Mouse (Mus musculus) midbrain, embryonic 16.5 days (tissue): ENCODE results near the gene 4930404N11Rik. TPM values are rescaled to one million over a fixed set of nuclear protein-coding genes. Genes with fewer than 3 reads are reported as not detected.
A peak's percentile ranks its signal among the peaks of the same experiment; 100 is the strongest.

ENCODE experiments used
- ATAC-seq: fragments of 200-750 bp; cut with Nextera tagmentation; 2 replicates; pipeline ENCODE4 v1.8.0; 2017; ENCODE audit warnings: moderate TSS enrichment
- H3K27ac ChIP-seq: fragments of 300-500 bp; sonication (generic); 2 replicates; pipeline ENCODE4 v1.5.1; 2014; ENCODE audit warnings: mild to moderate bottlenecking, low read length, mixed read lengths
- H3K27me3 ChIP-seq: fragments of 300-500 bp; sonication (generic); 2 replicates; pipeline ENCODE4 v1.6.1; 2014; ENCODE audit warnings: low read depth, low read length, mixed read lengths; ENCODE audit not compliant: control insufficient read depth, insufficient read depth
- H3K36me3 ChIP-seq: fragments of 300-500 bp; sonication (generic); 2 replicates; pipeline ENCODE4 v1.6.1; 2014; ENCODE audit warnings: mild to moderate bottlenecking, low read length, moderate library complexity, mixed read lengths; ENCODE audit not compliant: control insufficient read depth, insufficient read depth
- H3K4me1 ChIP-seq: fragments of 300-500 bp; sonication (generic); 2 replicates; pipeline ENCODE4 v1.6.1; 2014; ENCODE audit warnings: mild to moderate bottlenecking, low read length, mixed read lengths; ENCODE audit not compliant: control insufficient read depth, insufficient read depth
- H3K4me2 ChIP-seq: fragments of 300-500 bp; sonication (generic); 2 replicates; pipeline ENCODE4 v1.6.1; 2014; ENCODE audit warnings: mild to moderate bottlenecking, low read length, mixed read lengths
- H3K4me3 ChIP-seq: fragments of 300-500 bp; sonication (generic); 2 replicates; pipeline ENCODE4 v1.5.1; 2014; ENCODE audit warnings: low read depth, mild to moderate bottlenecking, low read length, moderate library complexity, mixed read lengths
- H3K9ac ChIP-seq: fragments of 300-500 bp; sonication (generic); 2 replicates; pipeline ENCODE4 v1.6.1; 2014; ENCODE audit warnings: low read depth, low read length, mixed read lengths
- H3K9me3 ChIP-seq: fragments of 300-500 bp; sonication (generic); replicated peaks from 2 replicates; pipeline ENCODE4 v1.6.1; 2014; ENCODE audit warnings: mild to moderate bottlenecking, low read length, mixed read lengths; ENCODE audit not compliant: control insufficient read depth, poor library complexity, severe bottlenecking
- WGBS: fragments of 180-500 bp; shearing (Covaris S2); extraction: QIAGEN DNeasy Blood & Tissue Kit; methylation state at CpG from one replicate; pipeline ENCODE4 v1.1.7; 2014; 5-methylcytosine and 5-hydroxymethylcytosine counted together
- polyA plus RNA-seq: library from polyadenylated mRNA; unstranded; fragments of >200 nt; fragmentation: Nextera tagmentation; extraction: Ambion mirVana; gene quantifications from 2 replicates; pipeline ENCODE4 v1.2.1, GENCODE M21; 2015

4930404N11Rik gene
- polyA plus RNA-seq, 1 experiment from 2014 or later, result 0.63 TPM

DNA sequence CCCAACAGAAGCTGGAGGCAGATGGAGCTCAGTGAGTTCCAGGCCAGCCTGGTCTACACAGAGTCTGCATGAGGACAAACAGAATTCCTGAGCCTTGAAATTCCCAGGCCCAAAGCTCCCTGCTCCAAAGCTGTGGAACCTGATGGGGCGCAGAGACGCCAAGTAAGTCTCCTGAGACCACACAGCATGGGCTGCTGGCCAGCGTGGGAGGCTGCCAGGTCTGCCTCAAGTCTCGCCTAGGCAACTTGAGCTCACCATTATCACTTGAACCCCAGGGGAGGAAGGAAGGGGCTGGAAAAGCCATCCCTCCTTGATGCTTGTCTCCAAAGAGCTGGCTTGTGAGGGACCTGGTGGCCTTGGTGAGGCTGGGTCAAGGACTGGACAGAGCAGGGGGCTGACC, 35.6 kb downstream of the 4930404N11Rik start:
- Histone ChIP-seq H3K4me2 (no peak overlapping the region), H3K9ac (no peak overlapping the region), H3K4me3 (no peak overlapping the region), H3K9me3 (no peaks in the 10 kb centered on the region), H3K27ac (no peak overlapping the region), H3K36me3 (peaks cover 16% of the 10 kb centered on the region), H3K27me3 (peaks cover 18% of the 10 kb centered on the region), H3K4me1 (no peaks in the 10 kb centered on the region)
- 63% methylated on average over 4 of the region's 4 CpGs for WGBS
- no peak for ATAC-seq

DNA sequence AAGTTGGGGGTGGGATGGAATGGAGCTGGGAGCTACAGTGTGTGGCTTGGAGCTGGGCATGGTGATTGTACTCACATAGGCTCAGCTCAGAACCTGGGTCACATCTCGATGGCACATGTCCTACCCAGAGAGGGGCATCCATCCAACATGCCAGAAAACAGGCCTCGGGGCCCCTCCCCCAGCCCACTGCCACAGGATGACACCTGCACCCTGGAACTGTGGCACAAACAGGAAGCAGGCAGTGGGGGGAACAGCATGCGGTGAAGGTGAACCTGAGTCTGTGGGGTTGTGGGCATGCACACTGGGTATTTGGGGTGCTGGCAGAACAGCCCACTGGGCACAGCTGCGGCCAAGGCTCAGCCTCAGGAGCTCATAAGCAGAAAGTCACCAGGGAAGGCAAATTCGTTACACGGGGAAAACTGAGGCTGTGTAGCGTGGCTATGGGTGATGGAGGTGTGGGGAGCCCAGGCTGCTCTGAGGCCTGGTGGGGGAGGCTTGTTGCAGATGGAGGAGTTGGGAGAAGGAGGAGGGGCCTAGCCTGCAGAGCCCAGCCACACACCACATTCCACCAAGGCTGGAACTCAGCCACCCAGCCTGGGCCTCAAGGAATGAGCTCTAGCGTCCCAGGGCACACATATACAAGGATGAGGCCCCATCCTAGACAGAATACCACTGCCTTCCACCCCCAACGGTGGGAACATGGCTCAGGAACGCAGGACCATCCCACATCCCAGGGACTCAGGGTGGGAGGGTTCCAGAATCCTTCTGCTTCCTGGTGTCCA, 36.2 kb downstream of the 4930404N11Rik start:
- Histone ChIP-seq H3K9ac (0 out of 2 replicates have a peak overlapping the region, but pooled peaks have one; percentile 20), H3K4me1 (no peaks in the 10 kb centered on the region), H3K36me3 (peaks cover 21% of the 10 kb centered on the region), H3K27me3 (peaks cover 18% of the 10 kb centered on the region), H3K9me3 (no peaks in the 10 kb centered on the region), H3K4me2 (no peak overlapping the region), H3K27ac (no peak overlapping the region), H3K4me3 (no peak overlapping the region)
- 77% methylated on average over 10 of the region's 10 CpGs for WGBS
- ATAC-seq, result no peak

DNA sequence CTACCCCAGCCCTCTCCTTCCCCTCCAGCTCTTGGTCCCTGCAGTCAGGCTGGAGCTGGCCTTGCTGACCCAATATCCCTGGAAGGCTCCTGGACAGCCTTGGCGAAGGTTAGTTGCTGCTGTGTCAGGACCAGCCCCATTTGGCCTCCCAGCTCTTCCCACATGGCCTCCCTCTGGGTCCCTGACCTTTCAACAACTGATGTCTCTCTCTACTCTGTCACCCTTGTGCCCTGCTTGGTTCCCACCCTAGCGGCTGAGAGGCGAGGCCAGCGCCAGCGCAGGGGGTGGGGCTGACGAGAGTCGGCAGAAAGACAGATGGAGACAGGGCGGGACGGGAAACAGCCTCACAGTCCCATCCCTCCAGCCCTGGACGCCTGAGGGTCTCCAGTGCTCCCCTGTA, 37.2 kb downstream of the 4930404N11Rik start, which contains the start of gene Tbxa2r:
Tbxa2r (plus strand) TSS at position 346 of the 400 bp plus-strand sequence.
- Histone ChIP-seq H3K9ac (0 out of 2 replicates have a peak within 1 kb of the TSS, but pooled peaks have one; percentile 20), H3K4me2 (no peak within 1 kb of the TSS), H3K4me3 (no peak within 1 kb of the TSS), H3K36me3 (peaks cover 31% of the 10 kb centered on the region), H3K27ac (no peak within 1 kb of the TSS), H3K9me3 (no peaks in the 10 kb centered on the region), H3K4me1 (no peaks in the 10 kb centered on the region), H3K27me3 (peaks cover 16% of the 10 kb centered on the region)
- no peak for ATAC-seq
- WGBS, result 21% methylated on average over 4 of the region's 10 CpGs

DNA sequence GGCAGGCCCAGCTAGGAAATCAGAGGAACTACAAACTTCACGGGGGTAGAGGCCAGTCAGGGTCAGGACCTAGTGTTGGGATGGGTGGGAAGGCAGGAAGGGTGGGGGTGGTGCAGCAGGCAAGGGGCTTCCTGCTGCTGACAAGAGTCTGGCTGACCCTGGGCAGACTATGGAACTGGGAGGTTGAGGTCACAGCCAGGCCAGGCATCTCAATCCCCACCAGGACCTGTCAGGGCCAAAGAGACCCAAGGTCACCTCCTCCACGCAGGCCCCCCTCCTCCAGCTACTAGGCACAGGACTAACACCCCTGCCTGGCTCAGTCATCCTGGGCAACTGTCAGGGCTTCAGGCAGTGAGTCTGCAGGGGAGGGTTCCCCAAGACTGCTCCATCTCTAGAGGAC, 37.7 kb downstream of the 4930404N11Rik start:
- no peak for ATAC-seq
- Histone ChIP-seq H3K4me2 (no peak overlapping the region), H3K36me3 (peaks cover 35% of the 10 kb centered on the region), H3K9ac (no peak overlapping the region), H3K4me1 (no peaks in the 10 kb centered on the region), H3K4me3 (no peak overlapping the region), H3K27ac (no peak overlapping the region), H3K9me3 (no peaks in the 10 kb centered on the region), H3K27me3 (peaks cover 11% of the 10 kb centered on the region)
- 77% methylated on average over 2 of the region's 2 CpGs for WGBS

DNA sequence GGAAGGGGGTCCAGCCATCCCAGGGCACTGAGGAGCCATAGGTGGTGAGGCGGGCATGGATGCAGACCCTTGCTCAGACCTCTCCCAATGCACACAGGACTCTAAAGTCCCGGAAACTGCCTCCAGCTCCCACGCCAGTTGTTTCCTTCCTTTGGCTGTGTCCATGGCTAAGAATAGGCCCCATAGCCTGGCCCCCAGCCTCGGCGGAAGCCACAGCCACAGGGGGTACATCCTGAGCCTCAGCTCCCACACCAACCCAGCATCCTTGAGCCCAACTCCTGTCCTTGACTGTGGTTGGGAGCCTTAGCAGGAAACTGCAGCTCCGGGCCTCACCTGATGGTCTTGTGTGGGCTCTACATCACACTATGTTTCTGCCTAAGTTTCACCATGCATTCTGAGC, 38.8 kb downstream of the 4930404N11Rik start:
- no peak overlapping the region for H3K27ac ChIP-seq

DNA sequence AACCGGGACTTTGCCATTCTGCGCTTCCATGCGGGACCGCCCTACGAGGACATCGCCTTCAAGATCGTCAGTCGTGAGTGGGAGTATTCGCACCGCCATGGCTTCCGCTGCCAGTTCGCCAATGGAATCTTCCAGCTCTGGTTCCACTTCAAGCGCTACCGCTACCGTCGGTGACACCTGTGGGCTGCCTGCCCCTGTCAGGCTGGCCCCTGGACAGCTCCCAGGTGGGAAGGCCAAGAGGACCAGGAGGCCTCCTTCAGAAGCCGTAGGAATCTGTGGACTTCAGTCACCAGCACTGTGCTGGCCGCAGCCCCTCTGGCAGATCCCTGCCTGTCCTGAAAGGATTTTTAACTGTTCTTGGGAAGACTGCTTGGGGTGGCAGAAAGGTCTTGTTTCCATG, 39.8 kb downstream of the 4930404N11Rik start:
- H3K27ac ChIP-seq, result no peak overlapping the region
- 94% methylated on average over 18 of the region's 18 CpGs for WGBS
- no peaks in the 10 kb centered on the region for H3K27me3 ChIP-seq
- ATAC-seq, result no peak
- no peak overlapping the region for H3K4me2 ChIP-seq
- H3K9me3 ChIP-seq, result no peaks in the 10 kb centered on the region
- peaks cover 9% of the 10 kb centered on the region for H3K4me1 ChIP-seq
- H3K9ac ChIP-seq, result no peak overlapping the region
- H3K4me3 ChIP-seq, result no peak overlapping the region
- H3K36me3 ChIP-seq, result peaks cover 40% of the 10 kb centered on the region

More for the DNA sequence above, 38.8 kb downstream of the 4930404N11Rik start:
- no peak for ATAC-seq
- H3K9ac ChIP-seq, result no peak overlapping the region
- no peak overlapping the region for H3K4me2 ChIP-seq
- H3K36me3 ChIP-seq, result peaks cover 40% of the 10 kb centered on the region
- WGBS, result 92% methylated on average over 6 of the region's 6 CpGs
- H3K27me3 ChIP-seq, result peaks cover 3% of the 10 kb centered on the region; the same call in 1 of the 2 replicates
- H3K4me1 ChIP-seq, result peaks cover 5% of the 10 kb centered on the region
- H3K9me3 ChIP-seq, result no peaks in the 10 kb centered on the region
- H3K4me3 ChIP-seq, result no peak overlapping the region

DNA sequence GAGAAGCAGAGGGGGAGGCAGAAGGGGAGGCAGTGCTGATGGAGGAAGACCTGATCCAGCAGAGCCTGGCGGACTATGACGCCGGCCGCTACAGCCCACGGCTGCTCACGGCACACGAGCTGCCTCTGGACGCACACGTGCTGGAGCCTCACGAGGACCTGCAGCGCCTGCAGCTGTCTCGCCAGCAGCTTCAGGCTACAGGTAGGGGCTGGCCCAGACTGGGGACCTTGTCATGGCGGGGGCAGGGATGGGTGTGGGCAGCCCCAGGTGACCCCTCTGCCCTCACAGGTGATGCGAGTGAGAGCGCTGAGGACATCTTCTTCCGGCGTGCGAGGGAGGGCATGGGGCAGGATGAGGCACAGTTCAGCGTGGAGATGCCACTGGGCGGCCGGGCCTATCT, 40.4 kb downstream of the 4930404N11Rik start:
- no peak overlapping the region for H3K27ac ChIP-seq
- no peaks in the 10 kb centered on the region for H3K27me3 ChIP-seq
- no peak overlapping the region for H3K4me3 ChIP-seq
- peaks cover 9% of the 10 kb centered on the region for H3K4me1 ChIP-seq
- no peak for ATAC-seq
- WGBS, result 96% methylated on average over 21 of the region's 21 CpGs
- H3K9me3 ChIP-seq, result no peaks in the 10 kb centered on the region
- no peak overlapping the region for H3K9ac ChIP-seq
- H3K36me3 ChIP-seq, result peaks cover 40% of the 10 kb centered on the region
- H3K4me2 ChIP-seq, result no peak overlapping the region

DNA sequence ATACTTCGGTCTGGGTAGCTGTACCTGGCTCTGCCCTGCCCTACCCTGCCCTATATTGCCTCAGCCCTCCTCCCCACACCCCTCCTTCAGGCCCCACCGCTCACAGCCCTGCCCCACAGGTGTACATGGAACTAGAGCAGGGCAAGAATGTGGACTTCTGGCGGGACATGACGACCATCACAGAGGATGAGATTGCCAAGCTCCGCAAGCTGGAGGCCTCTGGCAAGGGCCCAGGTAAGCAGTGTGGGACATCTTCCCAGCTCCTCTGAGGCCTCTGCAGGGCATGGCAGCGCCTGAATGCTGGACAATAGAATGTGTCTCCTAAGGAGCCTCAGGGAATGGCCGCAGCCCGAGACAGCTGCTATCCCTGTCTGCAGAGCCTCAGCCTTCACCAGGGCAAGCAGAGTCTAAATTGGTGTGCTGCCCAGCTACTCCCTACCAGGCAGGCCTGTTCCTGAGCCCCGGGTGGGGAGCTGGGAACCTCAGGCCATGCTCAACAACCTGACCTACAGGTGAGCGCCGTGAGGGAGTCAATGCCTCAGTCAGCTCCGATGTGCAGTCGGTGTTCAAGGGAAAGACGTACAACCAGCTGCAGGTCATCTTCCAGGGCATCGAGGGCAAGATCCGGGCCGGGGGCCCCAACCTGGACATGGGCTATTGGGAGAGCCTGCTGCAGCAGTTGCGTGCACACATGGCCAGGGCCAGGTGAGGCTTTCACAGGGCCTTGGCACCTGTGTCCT, 41.7 kb downstream of the 4930404N11Rik start:
- Histone ChIP-seq H3K9ac (no peak overlapping the region), H3K27ac (no peak overlapping the region), H3K4me2 (no peak overlapping the region), H3K36me3 (peaks cover 40% of the 10 kb centered on the region), H3K27me3 (no peaks in the 10 kb centered on the region), H3K9me3 (no peaks in the 10 kb centered on the region), H3K4me3 (no peak overlapping the region), H3K4me1 (peaks cover 20% of the 10 kb centered on the region)
- WGBS, result 95% methylated on average over 18 of the region's 18 CpGs
- ATAC-seq, result no peak
